Mouse (Mus musculus) left cerebral cortex, adult 11 months (tissue): Measurements from ENCODE around the gene Gm11569.
"Not testable (repeated sequence)": the region's sequence is repeated elsewhere in the genome, so short reads cannot be mapped to it uniquely, and the experiment has no call there.

Experiments used
- DNase-seq: peaks from one replicate; pipeline ENCODE4 v3.0.0; 2022; ENCODE audit warnings: low spot score

Gene Gm11569

GRCm38 (mm10) chr11:99798832-99799231 is at the start of gene Gm11569:
Gene Gm11569, minus strand, starts transcription at chr11:99798932.
- not testable (repeated sequence) for DNase-seq

GRCm38 (mm10) chr11:99846746-99847145 is 48.0 kb upstream of the Gm11569 start:
- DNase-seq, result no peak

- no peak for DNase-seq
These were observed 43.5 kb upstream of the Gm11569 start for GRCm38 (mm10) chr11:99842185-99842584.

GRCm38 (mm10) chr11:99837966-99838365 is 39.2 kb upstream of the Gm11569 start, which contains the start of gene 2300003K06Rik:
Gene 2300003K06Rik, minus strand, starts transcription at chr11:99838066.
- no peak for DNase-seq

GRCm38 (mm10) chr11:99815566-99815965 is 16.8 kb upstream of the Gm11569 start, which contains the start of gene Gm11564:
Gene Gm11564, minus strand, starts transcription at chr11:99815666.
- DNase-seq, result not testable (repeated sequence)

- not testable (repeated sequence) for DNase-seq
These were observed 11.1 kb upstream of the Gm11569 start, which contains the start of gene Krtap4-13 for GRCm38 (mm10) chr11:99809792-99810191. Gene Krtap4-13, minus strand, starts transcription at chr11:99809892.

GRCm38 (mm10) chr11:99804346-99804745 is 5.6 kb upstream of the Gm11569 start, which contains the start of gene Gm11554:
Gene Gm11554, minus strand, starts transcription at chr11:99804446.
- not testable (repeated sequence) for DNase-seq

- DNase-seq, result no peak
These were observed 5.4 kb downstream of the Gm11569 start, which contains the start of gene Gm11596 for GRCm38 (mm10) chr11:99793367-99793766. Gene Gm11596, minus strand, starts transcription at chr11:99793467.

- DNase-seq, result not testable (repeated sequence)
These were observed 13.8 kb downstream of the Gm11569 start, which contains the start of gene Krtap4-9 for GRCm38 (mm10) chr11:99784900-99785299. Gene Krtap4-9, plus strand, starts transcription at chr11:99785200.

GRCm38 (mm10) chr11:99780604-99781003 is 18.1 kb downstream of the Gm11569 start, which contains the start of gene Krtap4-8:
Gene Krtap4-8, minus strand, starts transcription at chr11:99780704.
- DNase-seq, result no peak

- DNase-seq, result no peak
These were observed 20.3 kb downstream of the Gm11569 start for GRCm38 (mm10) chr11:99778401-99778800.

GRCm38 (mm10) chr11:99772813-99773212 is 25.9 kb downstream of the Gm11569 start, which contains the start of gene Gm11595:
Gene Gm11595, minus strand, starts transcription at chr11:99772913.
- DNase-seq, result not testable (repeated sequence)

- no peak for DNase-seq
These were observed 30.3 kb downstream of the Gm11569 start for GRCm38 (mm10) chr11:99768410-99768809.

- no peak for DNase-seq
These were observed 39.9 kb downstream of the Gm11569 start for GRCm38 (mm10) chr11:99758877-99759276.
